Mouse (Mus musculus) forebrain, embryonic 13.5 days (tissue): ENCODE measurements around the gene Pla2g1b. TPM values are rescaled to one million over a fixed set of nuclear protein-coding genes. Genes with fewer than 3 reads are reported as not detected.

Experiments
- ATAC-seq: fragments of 200-750 bp; cut with Nextera tagmentation; 2 replicates; pipeline ENCODE4 v1.8.0; 2017
- H3K27ac ChIP-seq: fragments of 300-500 bp; sonication (generic); 2 replicates; pipeline ENCODE4 v1.5.1; 2015; ENCODE audit warnings: inconsistent platforms, mild to moderate bottlenecking, moderate library complexity
- H3K27me3 ChIP-seq: fragments of 300-500 bp; sonication (generic); 2 replicates; pipeline ENCODE4 v1.6.1; 2015; ENCODE audit warnings: mild to moderate bottlenecking, inconsistent platforms
- H3K36me3 ChIP-seq: fragments of 300-500 bp; sonication (generic); 2 replicates; pipeline ENCODE4 v1.6.1; 2015; ENCODE audit warnings: mild to moderate bottlenecking, inconsistent platforms; ENCODE audit not compliant: poor library complexity, severe bottlenecking
- H3K4me1 ChIP-seq: fragments of 300-500 bp; sonication (generic); 2 replicates; pipeline ENCODE4 v1.6.1; 2015; ENCODE audit warnings: inconsistent platforms
- H3K4me2 ChIP-seq: fragments of 300-500 bp; sonication (generic); 2 replicates; pipeline ENCODE4 v1.6.1; 2015; ENCODE audit warnings: inconsistent platforms, mild to moderate bottlenecking, moderate library complexity
- H3K4me3 ChIP-seq: fragments of 300-500 bp; sonication (generic); 2 replicates; pipeline ENCODE4 v1.5.1; 2015; ENCODE audit warnings: mild to moderate bottlenecking, inconsistent platforms
- H3K9ac ChIP-seq: fragments of 300-500 bp; sonication (generic); 2 replicates; pipeline ENCODE4 v1.6.1; 2015; ENCODE audit warnings: mild to moderate bottlenecking, inconsistent platforms
- H3K9me3 ChIP-seq: fragments of 300-500 bp; sonication (generic); replicated peaks from 2 replicates; pipeline ENCODE4 v1.6.1; 2016; ENCODE audit warnings: inconsistent platforms
- WGBS: fragments of 180-500 bp; shearing (Covaris S2); methylation state at CpG from one replicate; pipeline ENCODE4 v1.1.7; 2015; 5-methylcytosine and 5-hydroxymethylcytosine counted together
- polyA plus RNA-seq: library from polyadenylated mRNA; unstranded; fragments of >200 nt; fragmentation: Nextera tagmentation; extraction: Ambion mirVana; gene quantifications from 2 replicates; pipeline ENCODE4 v1.2.1, GENCODE M21; 2015

Pla2g1b gene
- polyA plus RNA-seq, 1 experiment from 2014 or later, result not detected

GRCm38 (mm10) chr5:115479561-115479960 lies 13.5 kb downstream of the Pla2g1b start:
- 35% methylated on average over 15 of the region's 15 CpGs for WGBS

GRCm38 (mm10) chr5:115480101-115480500 lies 14.0 kb downstream of the Pla2g1b start:
- 15% methylated on average over 27 of the region's 27 CpGs for WGBS
- Histone ChIP-seq H3K27ac (no peak overlapping the region), H3K27me3 (peaks cover 33% of the 10 kb centered on the region), H3K9me3 (no peaks in the 10 kb centered on the region), H3K4me3 (peak overlapping the region; percentile 22), H3K36me3 (no peaks in the 10 kb centered on the region; the same call in 1 of the 2 replicates), H3K4me2 (peak overlapping the region; percentile 42), H3K4me1 (peaks cover 34% of the 10 kb centered on the region), H3K9ac (0 out of 2 replicates have a peak overlapping the region, but pooled peaks have one; percentile 18)
- no peak for ATAC-seq

More at GRCm38 (mm10) chr5:115479561-115479960, 13.5 kb downstream of the Pla2g1b start:
- H3K4me2 ChIP-seq, result 0 out of 2 replicates have a peak overlapping the region, but pooled peaks have one; percentile 42
- no peak for ATAC-seq
- H3K9me3 ChIP-seq, result no peaks in the 10 kb centered on the region
- no peak overlapping the region for H3K27ac ChIP-seq
- no peak overlapping the region for H3K4me3 ChIP-seq
- H3K27me3 ChIP-seq, result peaks cover 33% of the 10 kb centered on the region
- H3K9ac ChIP-seq, result no peak overlapping the region
- H3K4me1 ChIP-seq, result peaks cover 31% of the 10 kb centered on the region
- no peaks in the 10 kb centered on the region; the same call in 1 of the 2 replicates for H3K36me3 ChIP-seq

DNA sequence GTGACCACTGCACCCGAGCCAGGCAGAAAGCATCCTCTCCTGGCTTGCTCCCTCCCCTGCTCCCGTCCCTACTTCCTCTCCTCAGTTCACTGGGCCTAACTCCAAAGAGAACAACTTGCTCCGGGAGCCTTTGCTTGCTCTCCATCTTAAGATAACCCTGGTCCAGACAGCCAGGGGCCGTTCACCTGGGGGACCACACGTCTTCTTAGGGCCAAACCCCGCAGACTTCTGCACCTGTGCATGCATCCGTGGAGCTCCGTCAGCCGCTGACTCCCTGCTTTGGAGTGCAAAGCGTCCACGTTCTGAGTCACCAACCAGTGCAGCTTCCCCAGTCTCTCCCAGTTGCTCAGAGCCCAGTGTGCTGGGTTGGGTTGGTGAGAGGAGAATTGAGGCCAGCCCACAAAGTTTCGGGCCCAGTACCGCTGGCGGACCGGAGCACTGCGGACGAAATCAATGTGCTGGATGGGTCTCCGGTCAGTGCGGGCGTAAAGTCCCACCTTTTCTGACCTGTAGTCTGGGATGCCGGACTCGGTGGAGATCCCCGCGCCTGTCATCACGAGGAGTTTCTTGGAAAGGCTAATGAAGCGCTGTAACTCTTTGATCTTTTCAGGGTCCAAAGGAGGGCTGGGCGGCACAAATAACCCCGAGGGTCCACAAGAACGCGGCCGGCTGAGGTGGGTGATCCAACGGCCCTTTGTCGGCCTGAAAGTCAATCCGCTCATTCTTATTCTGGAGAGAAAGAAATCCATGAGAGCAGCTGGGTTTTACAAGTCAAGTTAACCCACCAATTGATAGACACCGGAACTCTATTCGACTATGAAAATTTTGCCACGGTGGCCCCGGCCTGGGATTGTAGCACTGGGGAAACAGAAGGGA lies 16.6 kb downstream of the Pla2g1b start:
- Histone ChIP-seq H3K36me3 (no peaks in the 10 kb centered on the region), H3K4me3 (peak overlapping the region; percentile 23), H3K27me3 (peaks cover 33% of the 10 kb centered on the region), H3K4me2 (peak overlapping the region; percentile 49), H3K9me3 (no peaks in the 10 kb centered on the region), H3K27ac (no peak overlapping the region), H3K9ac (peak overlapping the region; percentile 50), H3K4me1 (peaks cover 28% of the 10 kb centered on the region)
- ATAC-seq, result no peak
- WGBS, result 24% methylated on average over 38 of the region's 38 CpGs

DNA sequence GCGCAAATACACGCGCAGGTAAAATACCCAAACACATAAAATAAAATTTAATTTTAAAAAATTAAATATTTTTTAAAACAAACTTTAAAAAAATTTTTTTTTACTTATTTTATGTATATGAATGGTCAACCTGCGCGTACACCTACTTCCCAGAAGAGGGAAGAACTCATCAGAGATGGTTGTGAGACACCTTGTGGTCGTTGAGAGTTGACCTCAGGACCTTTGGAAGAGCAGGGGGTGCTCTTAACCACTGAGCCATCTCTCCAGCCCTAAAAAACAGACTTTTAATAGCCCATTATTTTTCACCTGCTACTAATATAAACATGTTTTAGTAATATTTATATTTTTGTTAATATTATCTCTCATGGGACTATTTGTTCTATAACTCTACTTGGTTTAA lies 17.3 kb downstream of the Pla2g1b start:
- H3K36me3 ChIP-seq, result no peaks in the 10 kb centered on the region
- H3K4me2 ChIP-seq, result peak overlapping the region; percentile 49; the same call in 1 of the 2 replicates
- H3K4me3 ChIP-seq, result no peak overlapping the region
- peaks cover 33% of the 10 kb centered on the region for H3K27me3 ChIP-seq
- H3K4me1 ChIP-seq, result peaks cover 28% of the 10 kb centered on the region
- no peak overlapping the region for H3K9ac ChIP-seq
- 25% methylated on average over 6 of the region's 6 CpGs for WGBS
- no peak for ATAC-seq
- H3K27ac ChIP-seq, result no peak overlapping the region
- no peaks in the 10 kb centered on the region for H3K9me3 ChIP-seq

DNA sequence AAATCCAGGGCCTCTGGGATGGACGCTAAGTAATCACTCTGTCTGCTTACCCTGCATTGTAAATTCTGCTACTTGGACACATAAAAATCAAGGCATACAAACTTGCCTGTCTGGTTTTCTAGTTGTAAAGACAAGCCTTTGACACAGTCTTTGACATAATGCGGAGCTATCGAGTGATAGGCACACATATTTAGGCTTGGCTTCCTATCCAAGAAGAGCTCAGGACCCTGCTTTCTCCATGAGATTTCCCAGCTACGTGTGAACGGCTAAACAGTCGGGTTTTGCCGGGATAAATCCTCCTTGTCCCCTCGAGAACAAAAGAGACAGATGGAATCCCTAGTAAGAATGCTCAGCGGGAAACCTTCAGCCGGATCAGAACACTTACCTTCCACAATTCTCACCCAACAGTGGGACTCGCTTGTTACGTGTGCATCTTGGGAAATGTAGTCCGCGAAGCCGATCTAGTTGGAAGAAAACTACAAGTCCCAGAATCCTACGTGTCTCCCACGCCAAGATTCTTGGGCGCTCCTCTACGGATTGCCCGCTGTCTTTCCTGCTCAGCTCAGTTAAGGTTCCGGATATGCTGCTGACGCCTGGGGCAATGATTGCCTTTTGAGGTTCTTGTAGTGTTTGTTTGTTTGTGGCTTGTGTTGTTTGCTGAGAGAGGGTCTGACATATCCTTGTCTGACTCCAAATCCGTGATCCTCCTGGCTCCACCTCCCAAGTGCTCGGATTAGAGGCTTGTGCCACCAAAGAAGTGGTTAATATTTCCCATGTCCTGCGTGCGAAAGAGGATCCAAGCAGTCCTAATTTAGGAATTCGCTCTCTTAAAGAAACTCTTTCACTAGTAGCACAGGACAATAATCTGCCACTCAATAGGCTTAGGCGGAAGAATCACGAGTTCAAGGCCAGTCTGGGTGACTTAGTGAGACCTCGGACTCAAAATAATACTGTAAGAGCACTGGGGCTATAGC lies 18.2 kb downstream of the Pla2g1b start, which contains the start of gene Sirt4:
Sirt4 (minus strand) TSS at position 779 of the 974 bp plus-strand sequence.
- 7% methylated on average over 30 of the region's 30 CpGs for WGBS
- Histone ChIP-seq H3K4me3 (peak within 1 kb of the TSS; percentile 46), H3K27me3 (peaks cover 33% of the 10 kb centered on the region), H3K9ac (peak within 1 kb of the TSS; percentile 71), H3K27ac (peak within 1 kb of the TSS; percentile 57), H3K9me3 (no peaks in the 10 kb centered on the region), H3K4me2 (peak within 1 kb of the TSS; percentile 66), H3K36me3 (no peaks in the 10 kb centered on the region), H3K4me1 (peaks cover 33% of the 10 kb centered on the region)
- peak; percentile 90 for ATAC-seq

DNA sequence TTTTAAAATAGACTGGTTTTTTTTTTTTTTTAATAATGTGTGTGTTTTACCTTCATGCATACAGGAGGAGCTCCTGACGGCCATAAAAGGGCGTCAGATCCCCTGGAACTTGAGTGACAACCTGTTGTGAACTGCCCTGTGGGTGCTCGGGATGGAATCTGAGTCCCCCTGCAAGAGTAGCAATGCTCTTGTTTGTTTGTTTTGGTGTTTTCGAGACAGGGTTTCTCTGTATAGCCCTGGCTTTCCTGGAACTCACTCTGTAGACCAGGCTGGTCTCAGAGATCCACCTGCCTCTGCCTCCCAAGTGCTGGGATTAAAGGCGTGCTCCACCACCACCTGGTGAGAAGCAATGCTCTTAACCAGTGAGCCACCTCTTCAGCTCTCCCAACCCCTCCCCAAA lies 18.9 kb downstream of the Pla2g1b start:
- Histone ChIP-seq H3K9ac (peak overlapping the region; percentile 71), H3K4me1 (peaks cover 32% of the 10 kb centered on the region), H3K27ac (0 out of 2 replicates have a peak overlapping the region, but pooled peaks have one; percentile 57), H3K36me3 (no peaks in the 10 kb centered on the region), H3K9me3 (no peaks in the 10 kb centered on the region), H3K4me2 (peak overlapping the region; percentile 66), H3K4me3 (peak overlapping the region; percentile 46; the same call in 1 of the 2 replicates), H3K27me3 (peaks cover 27% of the 10 kb centered on the region)
- no peak for ATAC-seq
- 80% methylated on average over 5 of the region's 5 CpGs for WGBS

- Histone ChIP-seq H3K27me3 (peaks cover 21% of the 10 kb centered on the region), H3K36me3 (no peaks in the 10 kb centered on the region), H3K4me3 (no peak overlapping the region), H3K9me3 (no peaks in the 10 kb centered on the region), H3K27ac (no peak overlapping the region), H3K4me1 (peaks cover 29% of the 10 kb centered on the region), H3K9ac (no peak overlapping the region), H3K4me2 (no peak overlapping the region)
- no peak for ATAC-seq
- 87% methylated on average over 18 of the region's 18 CpGs for WGBS
Measured at GRCm38 (mm10) chr5:115485489-115486205, 19.6 kb downstream of the Pla2g1b start.

GRCm38 (mm10) chr5:115486726-115487125 lies 20.7 kb downstream of the Pla2g1b start:
- H3K9ac ChIP-seq, result no peak overlapping the region
- no peak overlapping the region for H3K4me3 ChIP-seq
- no peaks in the 10 kb centered on the region for H3K36me3 ChIP-seq
- no peak overlapping the region for H3K27ac ChIP-seq
- no peak for ATAC-seq
- peaks cover 12% of the 10 kb centered on the region for H3K27me3 ChIP-seq
- H3K9me3 ChIP-seq, result no peaks in the 10 kb centered on the region
- no peak overlapping the region for H3K4me2 ChIP-seq
- 49% methylated on average over 4 of the region's 4 CpGs for WGBS
- H3K4me1 ChIP-seq, result peaks cover 37% of the 10 kb centered on the region

DNA sequence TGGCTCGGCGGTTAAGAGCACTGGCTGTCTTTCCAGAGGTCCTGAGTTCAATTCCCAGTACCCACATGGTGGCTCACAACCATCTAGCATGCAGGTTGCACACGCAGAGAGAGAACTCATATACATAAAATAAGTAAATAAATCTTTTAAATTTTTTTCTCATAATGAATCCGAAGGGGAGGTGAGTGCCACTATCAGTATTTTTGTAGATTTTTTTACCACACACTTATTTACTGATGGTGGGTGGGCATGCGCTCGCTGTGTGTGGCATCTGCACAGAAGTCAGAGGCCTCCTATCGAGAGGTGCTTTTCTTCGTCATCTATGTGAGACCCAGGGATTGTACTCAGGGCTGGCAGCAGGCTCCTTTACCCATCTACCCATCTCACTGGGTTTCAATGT lies 21.3 kb downstream of the Pla2g1b start:
- no peak overlapping the region for H3K4me2 ChIP-seq
- no peaks in the 10 kb centered on the region for H3K36me3 ChIP-seq
- no peak overlapping the region for H3K9ac ChIP-seq
- no peak overlapping the region for H3K27ac ChIP-seq
- peaks cover 40% of the 10 kb centered on the region for H3K4me1 ChIP-seq
- ATAC-seq, result no peak
- peaks cover 8% of the 10 kb centered on the region for H3K27me3 ChIP-seq
- no peaks in the 10 kb centered on the region for H3K9me3 ChIP-seq
- H3K4me3 ChIP-seq, result no peak overlapping the region
- WGBS, result 83% methylated on average over 8 of the region's 8 CpGs

DNA sequence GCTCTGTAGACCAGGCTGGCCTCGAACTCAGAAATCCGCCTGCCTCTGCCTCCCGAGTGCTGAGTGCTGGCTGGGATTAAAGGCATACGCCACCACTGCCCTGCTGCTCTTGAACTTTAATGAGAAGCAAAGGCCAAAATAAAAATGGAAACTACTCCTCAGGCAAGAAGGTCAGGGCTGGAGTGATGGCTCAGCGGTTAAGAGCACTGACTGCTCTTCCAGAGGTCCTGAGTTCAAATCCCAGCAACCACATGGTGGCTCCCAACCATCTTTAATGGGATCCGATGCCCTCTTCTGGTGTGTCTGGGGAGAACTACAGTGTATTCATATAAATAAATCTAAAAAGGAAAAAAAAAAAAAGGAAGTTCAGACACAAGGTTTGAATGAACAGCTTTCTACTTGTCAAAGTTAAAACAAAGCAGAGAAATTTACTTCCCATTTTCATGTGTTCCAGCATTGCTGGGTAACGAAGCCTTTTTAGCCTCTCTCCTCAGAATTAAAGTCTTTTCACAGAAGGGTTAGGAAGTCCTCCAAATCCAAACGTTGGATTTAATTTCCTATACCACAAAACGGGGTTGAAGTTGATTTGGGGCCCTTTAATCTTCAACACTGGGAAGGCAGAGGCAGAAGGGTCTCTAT lies 22.0 kb downstream of the Pla2g1b start:
- H3K4me1 ChIP-seq, result peaks cover 34% of the 10 kb centered on the region
- H3K27ac ChIP-seq, result no peak overlapping the region
- 70% methylated on average over 9 of the region's 9 CpGs for WGBS
- no peaks in the 10 kb centered on the region for H3K36me3 ChIP-seq
- peak overlapping the region; percentile 71; the same call in 1 of the 2 replicates for H3K4me2 ChIP-seq
- no peaks in the 10 kb centered on the region for H3K9me3 ChIP-seq
- no peak overlapping the region for H3K4me3 ChIP-seq
- H3K27me3 ChIP-seq, result peaks cover under 1% of the 10 kb centered on the region
- no peak overlapping the region for H3K9ac ChIP-seq
- ATAC-seq, result no peak
